Mouse (Mus musculus) hindbrain, embryonic 15.5 days (tissue): ENCODE results near the gene Pitpnm3. TPM values are rescaled to one million over a fixed set of nuclear protein-coding genes. Genes with fewer than 3 reads are reported as not detected.
A peak's percentile ranks its signal among the peaks of the same experiment; 100 is the strongest.

ENCODE experiments used
- ATAC-seq: fragments of 200-750 bp; cut with Nextera tagmentation; 2 replicates; pipeline ENCODE4 v1.8.0; 2017; ENCODE audit warnings: low read depth, moderate number of reproducible peaks, moderate TSS enrichment; ENCODE audit not compliant: low FRiP score
- H3K27ac ChIP-seq: fragments of 300-500 bp; sonication (generic); replicated peaks from 2 replicates; pipeline ENCODE4 v1.5.1; 2015; ENCODE audit warnings: mild to moderate bottlenecking, inconsistent platforms
- H3K27me3 ChIP-seq: fragments of 300-500 bp; sonication (generic); 2 replicates; pipeline ENCODE4 v1.6.1; 2015; ENCODE audit warnings: control low read depth, inconsistent platforms
- H3K36me3 ChIP-seq: fragments of 300-500 bp; sonication (generic); 2 replicates; pipeline ENCODE4 v1.6.1; 2015; ENCODE audit warnings: control low read depth, inconsistent platforms
- H3K4me1 ChIP-seq: fragments of 300-500 bp; sonication (generic); replicated peaks from 2 replicates; pipeline ENCODE4 v1.6.1; 2015; ENCODE audit warnings: control low read depth, inconsistent platforms
- H3K4me2 ChIP-seq: fragments of 300-500 bp; sonication (generic); 2 replicates; pipeline ENCODE4 v1.6.1; 2015; ENCODE audit warnings: moderate library complexity, mild to moderate bottlenecking, inconsistent platforms
- H3K4me3 ChIP-seq: fragments of 300-500 bp; sonication (generic); 2 replicates; pipeline ENCODE4 v1.5.1; 2015; ENCODE audit warnings: mild to moderate bottlenecking, inconsistent platforms
- H3K9ac ChIP-seq: fragments of 300-500 bp; sonication (generic); 2 replicates; pipeline ENCODE4 v1.6.1; 2015; ENCODE audit warnings: inconsistent platforms
- H3K9me3 ChIP-seq: fragments of 300-500 bp; sonication (generic); 2 replicates; pipeline ENCODE4 v1.6.1; 2016; ENCODE audit warnings: control low read depth, inconsistent platforms
- WGBS: fragments of 180-500 bp; shearing (Covaris S2); methylation state at CpG from one replicate; pipeline ENCODE4 v1.1.7; 2015; 5-methylcytosine and 5-hydroxymethylcytosine counted together
- polyA plus RNA-seq: library from polyadenylated mRNA; unstranded; fragments of >200 nt; fragmentation: Nextera tagmentation; extraction: Ambion mirVana; gene quantifications from 2 replicates; pipeline ENCODE4 v1.2.1, GENCODE M21; 2015

The Pitpnm3 gene
- polyA plus RNA-seq, 1 experiment from 2014 or later: 5.4 TPM

GRCm38 (mm10) chr11:72061093-72061620 lies 74.4 kb downstream of the Pitpnm3 start:
- H3K4me2 ChIP-seq: no peak overlapping the region
- no peak for ATAC-seq
- H3K36me3 ChIP-seq: 0 out of 2 replicates have a peak, but pooled peaks cover 6% of the 10 kb centered on the region
- H3K9me3 ChIP-seq: peaks cover 14% of the 10 kb centered on the region
- H3K4me3 ChIP-seq: no peak overlapping the region
- H3K4me1 ChIP-seq: no peaks in the 10 kb centered on the region
- no peak overlapping the region for H3K9ac ChIP-seq
- 85% methylated on average over 13 of the region's 13 CpGs for WGBS
- H3K27me3 ChIP-seq: no peaks in the 10 kb centered on the region
- no peak overlapping the region for H3K27ac ChIP-seq

DNA sequence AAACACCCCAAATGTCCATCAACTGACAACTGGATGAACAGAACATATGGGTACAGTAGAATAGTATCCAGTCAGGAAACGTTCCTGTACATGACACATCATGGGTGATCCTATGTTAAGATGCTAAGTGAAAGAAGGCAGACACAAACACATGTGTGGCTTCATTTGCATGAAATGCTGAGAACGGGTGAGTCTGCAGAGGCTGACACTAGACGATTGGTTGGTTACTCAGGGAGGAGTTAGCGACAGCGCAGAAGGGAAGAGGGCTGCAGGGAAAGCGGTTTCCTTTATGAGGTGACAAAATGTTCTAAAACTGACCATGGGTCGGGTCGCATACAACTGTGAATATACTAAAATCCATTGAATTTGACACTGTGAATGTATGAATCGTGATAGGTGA lies 75.2 kb downstream of the Pitpnm3 start:
- WGBS: 80% methylated on average over 9 of the region's 9 CpGs
- no peaks in the 10 kb centered on the region for H3K27me3 ChIP-seq
- H3K36me3 ChIP-seq: 0 out of 2 replicates have a peak, but pooled peaks cover 6% of the 10 kb centered on the region

GRCm38 (mm10) chr11:72057166-72057565 lies 78.4 kb downstream of the Pitpnm3 start:
- no peak overlapping the region for H3K27ac ChIP-seq
- peaks cover 4% of the 10 kb centered on the region; the same call in 1 of the 2 replicates for H3K27me3 ChIP-seq
- WGBS: 69% methylated on average over 3 of the region's 3 CpGs
- no peak overlapping the region for H3K4me3 ChIP-seq
- H3K4me1 ChIP-seq: 0 out of 2 replicates have a peak, but pooled peaks cover 1% of the 10 kb centered on the region
- no peak overlapping the region for H3K4me2 ChIP-seq
- no peaks in the 10 kb centered on the region for H3K9me3 ChIP-seq
- no peak overlapping the region for H3K9ac ChIP-seq
- no peaks in the 10 kb centered on the region for H3K36me3 ChIP-seq
- ATAC-seq: no peak

More for the DNA sequence above, 75.2 kb downstream of the Pitpnm3 start:
- Histone ChIP-seq H3K9me3 (peaks cover 14% of the 10 kb centered on the region), H3K27ac (no peak overlapping the region), H3K9ac (no peak overlapping the region), H3K4me3 (no peak overlapping the region), H3K4me2 (no peak overlapping the region), H3K4me1 (no peaks in the 10 kb centered on the region)
- ATAC-seq: no peak

- 30% methylated on average over 2 of the region's 2 CpGs for WGBS
- Histone ChIP-seq H3K9ac (no peak overlapping the region), H3K4me2 (no peak overlapping the region), H3K4me3 (no peak overlapping the region), H3K27me3 (peaks cover 4% of the 10 kb centered on the region; the same call in 1 of the 2 replicates), H3K27ac (no peak overlapping the region), H3K36me3 (no peaks in the 10 kb centered on the region), H3K9me3 (no peaks in the 10 kb centered on the region), H3K4me1 (peaks cover 21% of the 10 kb centered on the region)
- no peak for ATAC-seq
These were observed 80.4 kb downstream of the Pitpnm3 start for GRCm38 (mm10) chr11:72055176-72055575.

GRCm38 (mm10) chr11:72052636-72053035 lies 82.9 kb downstream of the Pitpnm3 start:
- peaks cover 8% of the 10 kb centered on the region; the same call in 1 of the 2 replicates for H3K27me3 ChIP-seq
- H3K4me3 ChIP-seq: no peak overlapping the region
- H3K27ac ChIP-seq: no peak overlapping the region
- ATAC-seq: 0 out of 2 replicates have a peak, but pooled peaks have one; percentile 15
- WGBS: 15% methylated on average over 5 of the region's 5 CpGs
- no peaks in the 10 kb centered on the region for H3K9me3 ChIP-seq
- H3K9ac ChIP-seq: no peak overlapping the region
- H3K4me1 ChIP-seq: peaks cover 24% of the 10 kb centered on the region
- no peak overlapping the region for H3K4me2 ChIP-seq
- H3K36me3 ChIP-seq: no peaks in the 10 kb centered on the region

DNA sequence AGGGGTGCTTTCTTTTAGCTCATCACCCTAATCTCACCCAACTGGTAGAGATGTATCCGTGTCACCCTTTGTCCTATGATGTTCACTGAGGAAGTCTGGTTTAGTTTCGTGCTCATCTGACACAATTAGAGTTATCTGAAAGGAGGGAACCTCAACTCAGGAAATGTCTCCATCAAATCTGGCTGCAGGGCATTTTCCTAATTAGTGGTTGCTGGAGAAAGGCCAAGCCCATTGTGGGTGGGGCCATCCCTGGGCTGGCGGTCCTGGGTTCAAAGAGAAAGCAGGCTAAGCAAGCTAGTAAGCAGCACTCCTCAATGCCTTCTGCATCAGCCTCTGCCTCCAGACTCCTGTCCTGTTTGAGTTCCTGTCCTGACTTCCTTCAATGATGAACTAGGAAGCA lies 83.4 kb downstream of the Pitpnm3 start:
- Histone ChIP-seq H3K36me3 (no peaks in the 10 kb centered on the region), H3K9me3 (no peaks in the 10 kb centered on the region), H3K27me3 (peaks cover 8% of the 10 kb centered on the region; the same call in 1 of the 2 replicates), H3K4me1 (peaks cover 24% of the 10 kb centered on the region), H3K4me2 (no peak overlapping the region), H3K9ac (no peak overlapping the region), H3K4me3 (no peak overlapping the region), H3K27ac (no peak overlapping the region)
- ATAC-seq: no peak
- 63% methylated on average over 3 of the region's 3 CpGs for WGBS

DNA sequence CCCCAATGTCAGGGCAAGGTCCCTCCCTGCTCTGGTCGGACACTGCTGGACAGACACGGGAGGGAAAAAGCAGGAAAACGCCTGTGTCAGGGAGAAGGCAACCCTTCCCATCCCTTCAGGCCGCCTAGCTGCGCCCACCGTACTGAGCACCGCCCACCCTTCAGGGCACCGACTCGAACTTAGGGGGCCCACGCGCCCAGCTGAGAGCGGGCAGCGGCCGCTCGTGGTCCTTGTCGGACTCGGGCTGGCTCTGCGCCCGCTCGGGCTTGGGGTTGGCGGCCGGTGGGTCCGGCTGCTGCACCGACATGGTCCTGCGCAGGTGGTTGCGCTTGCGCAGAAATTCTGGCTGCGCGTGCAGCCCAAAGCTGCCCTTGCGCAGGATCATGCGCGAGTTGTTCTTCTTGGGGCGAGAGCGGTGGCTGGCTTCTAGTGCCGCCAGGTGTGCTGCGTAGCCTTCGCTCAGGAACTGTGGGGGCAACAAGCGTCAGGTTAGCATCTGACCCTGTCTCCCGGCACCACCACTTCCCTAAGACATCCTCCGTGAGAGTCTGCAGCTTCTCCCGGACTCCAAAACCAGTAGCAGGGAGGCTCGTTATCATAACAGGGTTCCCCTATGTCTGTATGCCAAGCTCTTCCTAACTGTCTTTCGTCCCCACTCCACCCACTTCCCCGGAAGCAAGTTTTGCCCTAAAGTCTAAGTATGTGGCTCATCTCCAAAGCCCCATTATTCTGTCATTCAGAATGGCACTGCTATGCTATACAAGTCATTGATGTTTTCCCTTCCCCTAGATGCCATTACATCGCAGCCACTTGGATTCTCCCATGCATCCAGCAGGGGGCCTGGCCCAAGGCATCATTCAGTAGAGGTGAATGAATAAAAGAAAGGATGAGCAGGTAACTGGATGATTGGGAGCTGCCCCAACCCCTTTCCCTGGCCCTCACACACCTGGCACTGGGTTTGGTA lies 84.4 kb downstream of the Pitpnm3 start:
- H3K27ac ChIP-seq: peak overlapping the region; percentile 81

DNA sequence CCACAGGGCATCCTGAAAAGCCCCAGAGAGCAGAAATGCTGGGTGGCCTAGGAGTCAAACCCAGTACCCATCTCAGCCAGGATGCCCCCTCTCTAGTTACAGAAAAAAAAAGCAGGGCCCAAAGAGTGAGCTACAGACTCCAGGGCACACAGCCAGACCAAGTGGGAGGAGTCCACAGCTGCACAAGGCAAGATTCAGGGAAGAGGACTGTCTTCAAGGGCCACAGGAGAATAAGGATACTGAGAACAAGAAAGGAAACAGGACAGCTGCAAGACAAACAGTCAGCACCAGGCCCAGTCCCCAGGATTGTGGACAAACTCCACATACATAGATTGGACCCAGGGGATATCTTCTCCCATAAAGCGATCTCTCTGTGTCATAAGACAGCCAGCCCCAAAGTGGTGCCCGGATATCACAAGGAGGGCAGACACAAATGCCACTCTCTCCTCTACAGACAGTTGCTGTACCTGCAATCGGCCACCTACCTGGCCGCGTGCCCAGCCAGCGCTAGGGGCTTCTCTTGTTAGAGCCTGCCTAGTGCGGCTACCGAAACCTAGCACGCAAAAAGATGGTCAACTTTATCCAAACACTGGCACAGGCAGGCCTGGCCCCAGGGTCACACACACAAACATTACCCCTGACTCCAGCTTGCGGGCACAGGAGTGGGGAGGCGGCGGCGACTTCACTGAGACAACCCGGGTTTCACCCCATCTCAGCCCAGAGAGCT lies 85.2 kb downstream of the Pitpnm3 start:
- Histone ChIP-seq H3K36me3 (no peaks in the 10 kb centered on the region), H3K27me3 (peaks cover 8% of the 10 kb centered on the region; the same call in 1 of the 2 replicates), H3K4me3 (peak overlapping the region; percentile 55), H3K27ac (peak overlapping the region; percentile 81), H3K9me3 (no peaks in the 10 kb centered on the region), H3K9ac (peak overlapping the region; percentile 67), H3K4me1 (peaks cover 24% of the 10 kb centered on the region), H3K4me2 (peak overlapping the region; percentile 87)
- peak; percentile 0; the same call in 1 of the 2 replicates for ATAC-seq
- WGBS: 26% methylated on average over 14 of the region's 14 CpGs

More for the DNA sequence above, 84.4 kb downstream of the Pitpnm3 start:
- ATAC-seq: peak; percentile 79
- under 1% methylated on average over 44 of the region's 45 CpGs for WGBS
- peak overlapping the region; percentile 55 for H3K4me3 ChIP-seq
- no peaks in the 10 kb centered on the region for H3K9me3 ChIP-seq
- H3K27me3 ChIP-seq: peaks cover 8% of the 10 kb centered on the region; the same call in 1 of the 2 replicates
- peak overlapping the region; percentile 87 for H3K4me2 ChIP-seq
- H3K36me3 ChIP-seq: no peaks in the 10 kb centered on the region
- peaks cover 24% of the 10 kb centered on the region for H3K4me1 ChIP-seq
- peak overlapping the region; percentile 67 for H3K9ac ChIP-seq

- H3K4me2 ChIP-seq: no peak overlapping the region
- H3K4me1 ChIP-seq: peaks cover 24% of the 10 kb centered on the region
- 66% methylated on average over 8 of the region's 8 CpGs for WGBS
- ATAC-seq: no peak
- H3K27ac ChIP-seq: no peak overlapping the region
- no peaks in the 10 kb centered on the region for H3K36me3 ChIP-seq
- peaks cover 8% of the 10 kb centered on the region; the same call in 1 of the 2 replicates for H3K27me3 ChIP-seq
- no peak overlapping the region for H3K9ac ChIP-seq
- no peaks in the 10 kb centered on the region for H3K9me3 ChIP-seq
- no peak overlapping the region for H3K4me3 ChIP-seq
These were observed 86.3 kb downstream of the Pitpnm3 start for GRCm38 (mm10) chr11:72049171-72049759.

- no peak for ATAC-seq
- H3K27me3 ChIP-seq: peaks cover 6% of the 10 kb centered on the region; the same call in 1 of the 2 replicates
- no peak overlapping the region for H3K4me3 ChIP-seq
- no peaks in the 10 kb centered on the region for H3K36me3 ChIP-seq
- WGBS: 45% methylated on average over 6 of the region's 6 CpGs
- H3K4me1 ChIP-seq: peaks cover 25% of the 10 kb centered on the region
- H3K9ac ChIP-seq: no peak overlapping the region
- H3K4me2 ChIP-seq: no peak overlapping the region
- no peak overlapping the region for H3K27ac ChIP-seq
- no peaks in the 10 kb centered on the region for H3K9me3 ChIP-seq
These were observed 86.8 kb downstream of the Pitpnm3 start for GRCm38 (mm10) chr11:72048730-72049129.

DNA sequence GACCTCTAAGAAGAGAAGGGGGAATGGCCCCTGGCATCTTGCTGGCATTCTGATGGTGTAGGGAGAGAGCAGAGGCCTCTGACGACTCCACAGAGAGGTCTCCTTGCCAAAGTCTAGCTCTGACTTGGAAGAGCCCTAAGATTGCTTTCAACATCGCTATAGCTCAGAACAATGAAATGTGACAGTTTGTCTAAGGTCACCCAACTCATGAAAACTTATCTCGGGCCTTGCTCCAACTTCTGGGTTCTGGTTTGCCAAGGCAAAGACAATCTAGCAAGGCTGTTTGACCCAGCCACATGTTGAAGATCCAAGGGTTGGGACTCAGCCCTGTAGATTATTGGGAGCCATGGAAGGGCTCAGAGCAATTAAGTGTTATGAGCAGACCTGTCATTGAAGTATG lies 91.3 kb downstream of the Pitpnm3 start:
- peaks cover 34% of the 10 kb centered on the region for H3K4me1 ChIP-seq
- WGBS: 92% methylated on average over 3 of the region's 3 CpGs
- H3K9ac ChIP-seq: no peak overlapping the region
- no peaks in the 10 kb centered on the region for H3K27me3 ChIP-seq
- no peaks in the 10 kb centered on the region for H3K9me3 ChIP-seq
- no peak overlapping the region for H3K4me2 ChIP-seq
- no peaks in the 10 kb centered on the region for H3K36me3 ChIP-seq
- no peak overlapping the region for H3K4me3 ChIP-seq
- no peak overlapping the region for H3K27ac ChIP-seq
- ATAC-seq: no peak
